Mouse (Mus musculus): ENCODE results near the gene Olfr398.

Gene Olfr398

DNA sequence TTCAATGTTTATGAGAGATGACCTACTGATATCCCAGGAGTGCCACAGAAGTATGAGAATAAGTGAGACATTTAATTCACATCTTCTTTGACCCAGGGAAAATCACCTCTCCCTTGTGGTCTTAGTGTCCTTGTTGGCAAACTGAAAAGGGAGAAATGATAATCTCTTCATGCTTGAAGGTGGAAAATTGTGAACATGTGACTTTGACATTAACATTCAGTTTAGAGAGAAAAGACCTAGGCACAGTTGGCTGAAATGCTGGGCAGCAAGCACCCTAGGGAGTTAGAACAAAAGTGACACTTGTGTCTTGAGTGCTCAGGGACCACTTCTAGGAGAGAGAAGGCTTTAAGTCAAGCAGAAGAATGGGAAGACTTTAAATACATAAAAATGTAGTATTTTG is at the start of gene Olfr398:
Gene Olfr398, minus strand, starts transcription at position 101 of the 400 bp plus-strand sequence.
- no peak for DNase-seq

- peak; percentile 1 for DNase-seq
Observed at GRCm38 (mm10) chr11:73993115-73993514, 2.9 kb upstream of the Olfr398 start.

GRCm38 (mm10) chr11:73960517-73960916 is 29.7 kb downstream of the Olfr398 start, which contains the start of gene Olfr397:
Gene Olfr397 (plus strand): TSS chr11:73960817.
- no peak for DNase-seq

DNA sequence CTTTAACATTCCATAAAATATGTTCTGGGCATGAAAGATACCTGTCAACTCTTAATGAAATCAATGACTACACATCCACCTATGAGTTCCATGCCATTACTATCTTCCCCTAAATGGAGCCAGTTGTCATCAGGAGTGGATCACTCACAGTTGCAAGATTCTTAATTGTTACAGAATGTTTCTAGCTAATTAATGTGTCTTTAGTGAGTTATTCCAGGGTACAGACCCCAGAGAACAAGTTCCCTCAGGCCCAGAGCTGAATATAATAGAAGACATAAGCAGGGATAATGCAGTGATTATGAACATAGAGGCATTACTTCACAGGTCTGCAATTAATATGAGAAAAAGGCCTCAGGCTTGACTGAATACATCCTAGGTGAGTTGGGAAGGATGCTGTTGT is 53.8 kb downstream of the Olfr398 start, which contains the start of gene Olfr23:
Gene Olfr23, plus strand, starts transcription at position 301 of the 400 bp plus-strand sequence.
- DNase-seq: no peak

Data from kidney, postnatal 14 days (tissue).